In genomic region chr3:63627724-63628123, GRCm38 (mm10) we compare ENCODE assay signal across 19 mouse cellular contexts.
DNase-seq lines count a peak whose midpoint lies in the region; ATAC-seq and TF ChIP-seq lines count a peak whose summit lies in the region.
"Had no signal": no experiment of that assay in that cellular context is flagged by ENCODE, and none has a peak within 500 bp of the region (broad histone marks: within the 10 kb centered on the region; RNA-seq: fewer than 3 reads in every experiment).

No protein-coding gene starts in this region.

- no peak overlapping the region for H3K4me2 ChIP-seq in hindbrain, postnatal 0 days (ENCODE audit: low read depth, low read length)
- no peak overlapping the region for H3K4me2 ChIP-seq in hindbrain, embryonic 12.5 days (replicated peaks)
- no peak overlapping the region for H3K4me2 ChIP-seq in neural tube, embryonic 15.5 days
- no peak overlapping the region for H3K4me2 ChIP-seq in liver, postnatal 0 days (ENCODE audit: low read depth, low read length)
- H3K4me2 ChIP-seq: embryonic facial prominence, embryonic 12.5 days; forebrain, embryonic 13.5 days; forebrain, embryonic 15.5 days had no signal

- H3K9me3 ChIP-seq in hindbrain, postnatal 0 days (ENCODE audit: low read length), result no peaks in the 10 kb centered on the region
- H3K9me3 ChIP-seq in hindbrain, embryonic 12.5 days (replicated peaks), result no peaks in the 10 kb centered on the region
- H3K9me3 ChIP-seq in neural tube, embryonic 15.5 days (replicated peaks), result no peaks in the 10 kb centered on the region
- no peaks in the 10 kb centered on the region for H3K9me3 ChIP-seq in liver, postnatal 0 days (ENCODE audit: low read length)
- H3K9me3 ChIP-seq: embryonic facial prominence, embryonic 10.5 days; embryonic facial prominence, embryonic 12.5 days; forebrain, embryonic 13.5 days; forebrain, embryonic 15.5 days had no signal

- H3K36me3 ChIP-seq in hindbrain, postnatal 0 days (ENCODE audit: insufficient read depth, low read length), result no peaks in the 10 kb centered on the region
- H3K36me3 ChIP-seq in hindbrain, embryonic 12.5 days, result no peaks in the 10 kb centered on the region
- H3K36me3 ChIP-seq in neural tube, embryonic 15.5 days, result no peaks in the 10 kb centered on the region
- no peaks in the 10 kb centered on the region for H3K36me3 ChIP-seq in liver, postnatal 0 days (replicated peaks; ENCODE audit: insufficient read depth, low read length)
- H3K36me3 ChIP-seq: embryonic facial prominence, embryonic 10.5 days; embryonic facial prominence, embryonic 12.5 days; forebrain, embryonic 15.5 days had no signal

- no peak for DNase-seq in hindbrain, postnatal 0 days (ENCODE audit: low spot score)
- DNase-seq in neural tube, embryonic 10.5 days (ENCODE audit: extremely low spot score, low spot score), result no peak
- DNase-seq in liver, postnatal 0 days, result no peak
- DNase-seq: adrenal gland, adult 2 months; adrenal gland, postnatal 10 days; adrenal gland, postnatal 25 days; B cell, adult 2 months; cerebellum, adult 11 months; cerebellum, adult 18-20 months; cerebellum, adult 8-10 months; cerebellum, postnatal 10 days; cerebellum, postnatal 25 days; forebrain, postnatal 0 days had no signal

- no peak overlapping the region for H3K4me3 ChIP-seq in hindbrain, postnatal 0 days (ENCODE audit: low read length)
- no peak overlapping the region for H3K4me3 ChIP-seq in hindbrain, embryonic 12.5 days
- H3K4me3 ChIP-seq in neural tube, embryonic 15.5 days (replicated peaks), result no peak overlapping the region
- H3K4me3 ChIP-seq in liver, postnatal 0 days (ENCODE audit: low read depth, low read length), result no peak overlapping the region
- H3K4me3 ChIP-seq: embryonic facial prominence, embryonic 10.5 days; embryonic facial prominence, embryonic 12.5 days; forebrain, embryonic 13.5 days; forebrain, embryonic 15.5 days had no signal

- no peaks in the 10 kb centered on the region for H3K4me1 ChIP-seq in hindbrain, postnatal 0 days (ENCODE audit: insufficient read depth, low read length)
- H3K4me1 ChIP-seq in hindbrain, embryonic 12.5 days, result no peaks in the 10 kb centered on the region
- H3K4me1 ChIP-seq in neural tube, embryonic 15.5 days, result no peaks in the 10 kb centered on the region
- no peaks in the 10 kb centered on the region for H3K4me1 ChIP-seq in liver, postnatal 0 days (ENCODE audit: insufficient read depth)
- H3K4me1 ChIP-seq: embryonic facial prominence, embryonic 10.5 days; embryonic facial prominence, embryonic 12.5 days; forebrain, embryonic 13.5 days; forebrain, embryonic 15.5 days had no signal

- H3K27ac ChIP-seq in hindbrain, postnatal 0 days, result no peak overlapping the region
- H3K27ac ChIP-seq in hindbrain, embryonic 12.5 days, result no peak overlapping the region
- no peak overlapping the region for H3K27ac ChIP-seq in neural tube, embryonic 15.5 days (replicated peaks)
- no peak overlapping the region for H3K27ac ChIP-seq in liver, postnatal 0 days (ENCODE audit: low read depth)
- H3K27ac ChIP-seq: embryonic facial prominence, embryonic 10.5 days; embryonic facial prominence, embryonic 12.5 days; forebrain, embryonic 13.5 days; forebrain, embryonic 15.5 days had no signal

- no peak for TF ChIP-seq EP300 in liver, postnatal 0 days (IDR thresholded peaks at IDR 0.05; ENCODE audit: low read depth)

- H3K9ac ChIP-seq in hindbrain, postnatal 0 days (replicated peaks; ENCODE audit: low read length), result no peak overlapping the region
- H3K9ac ChIP-seq in hindbrain, embryonic 12.5 days, result no peak overlapping the region
- no peak overlapping the region for H3K9ac ChIP-seq in neural tube, embryonic 15.5 days (replicated peaks)
- no peak overlapping the region for H3K9ac ChIP-seq in liver, postnatal 0 days (replicated peaks)
- H3K9ac ChIP-seq: embryonic facial prominence, embryonic 12.5 days; forebrain, embryonic 13.5 days; forebrain, embryonic 15.5 days; forebrain, postnatal 0 days had no signal

- no peak for TF ChIP-seq CTCF in hindbrain, postnatal 0 days (IDR thresholded peaks at IDR 0.05; ENCODE audit: low read depth)
- TF ChIP-seq CTCF in liver, postnatal 0 days (IDR thresholded peaks at IDR 0.05; ENCODE audit: low read depth), result no peak

- no peaks in the 10 kb centered on the region for H3K27me3 ChIP-seq in hindbrain, postnatal 0 days (ENCODE audit: insufficient read depth, low read length)
- H3K27me3 ChIP-seq in hindbrain, embryonic 12.5 days, result no peaks in the 10 kb centered on the region
- no peaks in the 10 kb centered on the region for H3K27me3 ChIP-seq in neural tube, embryonic 15.5 days (replicated peaks)
- no peaks in the 10 kb centered on the region for H3K27me3 ChIP-seq in liver, postnatal 0 days (ENCODE audit: insufficient read depth, low read length)
- H3K27me3 ChIP-seq: embryonic facial prominence, embryonic 12.5 days; forebrain, embryonic 13.5 days; forebrain, embryonic 15.5 days had no signal

- 74% methylated on average over 5 of the region's 5 CpGs for whole genome bisulfite sequencing in hindbrain, postnatal 0 days
- 81% methylated on average over 5 of the region's 5 CpGs for WGBS in hindbrain, embryonic 12.5 days
- 61% methylated on average over 5 of the region's 5 CpGs for WGBS in neural tube, embryonic 15.5 days
- WGBS in liver, postnatal 0 days (ENCODE audit: insufficient replicate concordance), result 62% methylated on average over 5 of the region's 5 CpGs

- peak; percentile 40; the same call in 1 of the 2 replicates for ATAC-seq in hindbrain, postnatal 0 days
- no peak for ATAC-seq in hindbrain, embryonic 12.5 days (ENCODE audit: low FRiP score)
- peak; percentile 53; the same call in 1 of the 2 replicates for ATAC-seq in neural tube, embryonic 15.5 days (ENCODE audit: low FRiP score)
- ATAC-seq in liver, postnatal 0 days, result no peak
- ATAC-seq: forebrain, embryonic 13.5 days; forebrain, embryonic 15.5 days; forebrain, postnatal 0 days had no signal

Comparison
In these comparisons a context has a peak if more than half of its experiments do, and no peak if none do; other contexts are left out.
1. ATAC-seq: peak in hindbrain, postnatal 0 days (single experiment) and neural tube, embryonic 15.5 days (single experiment); none in hindbrain, embryonic 12.5 days (single experiment) and liver, postnatal 0 days (single experiment).